Mouse (Mus musculus): Measurements from ENCODE around the gene Cpa1.

Cpa1 gene

DNA sequence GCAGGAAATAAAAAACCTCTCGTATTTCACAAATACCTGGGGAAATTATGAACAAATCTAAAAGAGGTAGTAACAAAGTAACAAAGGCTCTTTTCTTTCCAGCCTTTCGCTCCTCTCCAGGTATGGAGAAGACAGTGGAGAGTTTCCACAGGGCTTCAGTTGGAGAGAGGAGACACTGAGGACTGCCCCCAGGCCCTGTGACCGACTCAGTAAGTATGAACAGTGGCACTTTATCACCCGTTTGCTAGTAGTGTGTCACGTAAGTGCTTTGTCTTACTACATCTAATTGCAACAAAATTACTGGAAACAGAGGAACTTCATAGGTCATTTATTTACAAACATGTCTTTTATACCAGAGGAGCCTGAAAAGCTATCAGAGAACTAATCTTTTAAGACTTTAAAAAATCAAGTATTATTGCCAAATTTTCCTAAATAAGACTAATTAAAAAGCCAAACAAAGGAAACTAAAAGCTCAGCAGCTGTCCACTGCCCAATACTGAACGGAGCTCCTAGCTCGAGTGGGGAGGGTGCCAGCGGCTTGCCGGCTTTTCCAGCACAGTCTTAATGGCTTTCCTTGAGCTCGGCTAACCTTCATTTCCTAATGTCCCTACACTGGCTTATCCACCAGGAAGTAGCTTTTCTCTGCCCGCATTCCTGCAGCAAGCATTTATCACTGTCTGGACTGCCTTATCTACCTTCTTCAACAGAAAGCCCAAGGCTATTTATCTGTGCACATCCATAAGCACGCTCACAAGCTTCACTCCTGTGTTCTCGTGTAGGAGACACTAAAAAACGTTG lies 34.9 kb downstream of the Cpa1 start:
- DNase-seq (ENCODE audit: low spot score in 2 of 2) = no peak

GRCm38 (mm10) chr6:30674714-30675280 lies 35.8 kb downstream of the Cpa1 start:
- no peak for DNase-seq (ENCODE audit: low spot score in 2 of 2)

- DNase-seq (ENCODE audit: low spot score in 2 of 2) = no peak
Measured at GRCm38 (mm10) chr6:30675281-30675771, 36.3 kb downstream of the Cpa1 start.

DNA sequence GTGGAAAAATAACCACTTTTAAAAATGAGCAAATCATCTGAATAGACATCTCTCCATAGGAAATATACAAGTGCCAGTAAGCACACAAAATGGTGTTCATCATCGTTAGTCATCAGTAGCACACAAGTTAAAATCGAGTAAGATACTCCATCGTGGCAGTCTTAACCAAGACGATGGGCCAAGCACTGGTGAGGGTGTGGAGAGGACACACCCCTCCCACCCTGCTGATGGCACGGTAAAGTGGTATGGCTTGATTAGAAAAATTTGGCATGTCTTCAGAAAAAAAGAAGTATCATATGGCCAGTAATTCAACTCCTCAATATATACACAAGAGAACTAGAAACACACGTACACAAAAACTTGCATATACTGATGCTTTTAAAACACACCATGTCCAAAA lies 37.5 kb downstream of the Cpa1 start:
- DNase-seq (ENCODE audit: low spot score in 2 of 2) = no peak

DNA sequence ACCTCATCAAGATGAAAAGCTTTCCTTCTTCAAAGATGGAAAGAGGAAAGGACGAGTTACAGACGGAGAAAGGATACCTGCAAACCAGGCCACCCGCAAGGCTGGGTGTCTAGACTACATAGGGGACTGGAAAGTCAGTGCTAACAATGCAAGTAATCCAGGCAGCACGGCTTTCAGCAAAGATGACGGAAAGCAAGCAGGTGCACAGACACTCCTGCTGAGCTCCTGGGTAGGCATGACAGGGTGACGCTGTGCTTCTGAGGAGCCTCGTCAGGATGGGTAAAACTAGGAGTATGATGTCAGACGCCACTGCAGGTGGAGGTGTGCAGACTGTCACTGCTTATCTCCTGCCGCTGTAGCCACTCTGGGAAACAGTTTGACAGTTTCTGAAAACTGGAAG lies 38.6 kb downstream of the Cpa1 start:
- no peak for DNase-seq (ENCODE audit: low spot score in 2 of 2)

- no peak for DNase-seq (ENCODE audit: low spot score in 2 of 2)
Measured at GRCm38 (mm10) chr6:30678482-30678881, 39.5 kb downstream of the Cpa1 start.

GRCm38 (mm10) chr6:30679567-30679966 lies 40.5 kb downstream of the Cpa1 start:
- DNase-seq (ENCODE audit: low spot score in 2 of 2) = no peak

DNA sequence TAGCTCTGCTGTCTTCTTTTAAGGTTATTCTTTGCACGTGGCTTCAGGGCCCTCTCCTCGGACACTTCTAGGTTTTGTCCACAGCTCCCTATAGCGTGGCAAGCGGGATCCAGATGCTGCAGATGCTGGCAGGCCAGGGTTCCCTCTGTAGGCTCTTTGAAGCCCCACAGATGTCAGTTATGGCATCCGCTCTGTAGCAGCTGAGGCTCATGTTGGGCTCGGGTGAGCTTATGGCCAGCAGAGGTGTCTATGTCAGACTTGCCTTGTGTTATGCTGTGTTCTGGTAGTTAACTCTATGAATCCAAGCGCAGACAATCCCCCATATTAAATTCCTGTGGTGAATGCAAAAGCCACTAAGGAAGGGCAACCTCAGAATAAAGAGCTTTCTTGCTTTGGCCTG lies 41.4 kb downstream of the Cpa1 start:
- DNase-seq (ENCODE audit: low spot score in 2 of 2) = no peak

- DNase-seq (ENCODE audit: low spot score in 2 of 2) = no peak
Measured at GRCm38 (mm10) chr6:30681935-30682900, 43.2 kb downstream of the Cpa1 start.

- DNase-seq (ENCODE audit: low spot score in 2 of 2) = no peak
Measured at GRCm38 (mm10) chr6:30684570-30684969, 45.6 kb downstream of the Cpa1 start.

DNA sequence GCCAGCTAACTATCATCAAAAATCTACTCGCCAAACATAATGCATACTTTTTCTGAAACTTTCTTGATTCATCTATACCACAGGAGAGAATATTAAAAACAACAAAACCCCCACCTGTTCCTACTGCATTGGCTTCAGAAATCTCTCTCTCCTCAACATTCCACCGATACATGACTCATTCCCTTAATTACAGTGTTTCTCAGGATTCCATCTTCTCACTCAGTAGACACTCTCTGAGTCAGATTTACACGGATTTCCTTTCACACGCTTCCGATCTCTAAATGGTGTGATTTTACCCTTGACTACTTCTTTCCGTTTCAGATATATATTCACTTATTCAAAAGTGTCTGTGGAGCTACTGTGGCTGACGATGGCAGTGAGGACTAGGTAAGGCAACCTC lies 48.2 kb downstream of the Cpa1 start:
- DNase-seq (ENCODE audit: low spot score in 2 of 2) = no peak

GRCm38 (mm10) chr6:30692826-30693225 lies 53.8 kb downstream of the Cpa1 start:
- no peak for DNase-seq (ENCODE audit: low spot score in 2 of 2)

DNA sequence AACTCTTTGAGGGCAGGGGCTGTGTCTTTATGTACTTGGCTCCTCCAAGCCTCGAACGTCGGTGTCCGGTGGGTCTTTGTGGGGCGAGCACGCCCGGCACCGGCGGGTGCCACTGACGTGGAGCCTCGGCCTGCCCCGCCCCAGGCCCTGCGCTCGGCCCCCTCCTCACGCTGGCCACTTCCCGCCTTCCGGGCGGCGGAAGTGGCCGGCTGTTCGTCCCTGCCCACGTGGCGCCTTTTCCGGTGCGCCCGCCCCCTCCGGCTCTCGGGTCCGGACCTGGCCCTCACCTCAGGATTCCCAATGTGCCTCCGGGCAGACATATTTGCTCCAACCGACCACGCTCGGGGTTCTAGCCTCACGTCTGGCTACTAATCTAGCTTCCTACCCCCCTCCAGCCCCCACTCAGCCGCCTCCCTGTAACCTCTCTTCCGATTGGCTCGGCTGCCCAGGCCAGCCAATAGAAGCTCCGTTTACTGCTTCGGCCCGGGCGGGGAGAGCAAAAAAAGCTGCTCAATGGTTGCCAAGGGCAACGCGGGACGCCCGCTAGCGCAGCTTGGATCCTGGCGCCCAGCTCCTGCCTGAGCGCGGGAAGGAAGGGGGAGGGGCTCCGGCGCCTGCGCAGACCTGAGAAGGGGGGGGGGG lies 54.5 kb downstream of the Cpa1 start, which contains the start of gene Cep41:
Cep41 (minus strand) TSS at position 400 of the 642 bp plus-strand sequence.
- peak; percentile 93 for DNase-seq (ENCODE audit: low spot score in 2 of 2)

GRCm38 (mm10) chr6:30694209-30694608 lies 55.2 kb downstream of the Cpa1 start:
- DNase-seq (ENCODE audit: low spot score in 2 of 2) = no peak
